Mouse (Mus musculus) erythroblast, embryonic 14.5 days (primary cell): ENCODE results near the gene Olfr1130. TPM values are rescaled to one million over a fixed set of nuclear protein-coding genes. Genes with fewer than 3 reads are reported as not detected.
"Not testable (repeated sequence)": the region's sequence is repeated elsewhere in the genome, so short reads cannot be mapped to it uniquely, and the experiment has no call there.

Experiments used
- H3K27me3 ChIP-seq: 2 replicates; pipeline ENCODE4 v1.6.1; 2012; ENCODE audit warnings: inconsistent platforms; ENCODE audit not compliant: control insufficient read depth
- H3K36me3 ChIP-seq: 2 replicates; pipeline ENCODE4 v1.6.1; 2012; ENCODE audit warnings: mild to moderate bottlenecking, inconsistent platforms; ENCODE audit not compliant: control insufficient read depth
- H3K4me1 ChIP-seq: 2 replicates; pipeline ENCODE4 v1.6.1; 2012; ENCODE audit warnings: inconsistent platforms; ENCODE audit not compliant: control insufficient read depth
- H3K4me3 ChIP-seq: replicated peaks from 2 replicates; pipeline ENCODE3; 2012; ENCODE audit warnings: moderate library complexity, mild to moderate bottlenecking, inconsistent platforms
- H3K9me3 ChIP-seq: 2 replicates; pipeline ENCODE4 v1.6.1; 2012; ENCODE audit warnings: low read length, inconsistent platforms, mixed read lengths; ENCODE audit not compliant: control insufficient read depth
- GATA1 ChIP-seq: IDR thresholded peaks from 2 replicates; pipeline ENCODE4 v1.6.1; 2012; ENCODE audit warnings: low read length, inconsistent platforms, mixed read lengths
- TAL1 ChIP-seq: IDR thresholded peaks from 3 replicates; pipeline ENCODE4 v1.6.1; 2012; ENCODE audit warnings: low read length, inconsistent platforms, mixed read lengths
- polyA plus RNA-seq: library from polyadenylated mRNA; stranded (reverse); fragments of >175 nt; gene quantifications from 2 replicates; pipeline ENCODE4 v1.2.3, GENCODE M21; 2012

Gene Olfr1130
- not detected in 2 replicates for polyA plus RNA-seq

DNA sequence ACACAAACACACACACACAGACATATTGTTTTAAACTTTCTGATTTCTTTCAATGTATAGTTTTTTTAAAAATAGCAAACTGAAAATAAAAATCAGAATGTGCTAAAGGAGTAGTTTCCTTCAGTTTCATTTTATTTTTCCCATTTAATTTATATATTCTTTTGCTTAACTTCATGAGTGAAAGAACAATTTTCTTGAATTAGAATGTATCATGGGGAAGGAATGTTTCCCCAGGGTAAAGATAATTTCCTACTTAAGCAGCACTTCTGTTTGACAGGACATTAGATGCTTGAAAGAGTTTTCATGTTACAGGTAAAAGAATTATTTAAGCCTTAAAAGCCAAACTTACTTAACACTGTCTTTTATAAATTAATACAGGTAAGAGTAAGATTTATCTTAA, at the start of gene Olfr1130:
Gene Olfr1130 (plus strand): TSS at position 301 of the 400 bp plus-strand sequence.
- H3K9me3 ChIP-seq, H3K4me1 ChIP-seq, H3K36me3 ChIP-seq, H3K4me3 ChIP-seq, H3K27me3 ChIP-seq: not testable (repeated sequence)

DNA sequence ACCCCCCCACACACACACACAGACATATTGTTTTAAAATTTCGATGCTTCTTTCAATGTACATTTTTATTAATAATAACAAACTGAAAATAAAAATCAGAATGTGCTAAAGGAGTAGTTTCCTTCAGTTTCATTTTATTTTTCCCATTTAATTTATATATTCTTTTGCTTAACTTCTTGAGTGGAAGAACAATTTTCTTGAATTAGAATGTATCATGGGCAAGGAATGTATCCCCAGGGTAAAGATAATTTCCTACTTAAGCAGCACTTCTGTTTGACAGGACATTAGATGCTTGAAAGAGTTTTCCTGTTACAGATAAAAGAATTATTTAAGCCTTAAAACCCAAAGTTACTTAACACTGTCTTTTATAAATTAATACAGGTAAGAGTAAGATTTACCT, 32.4 kb upstream of the Olfr1130 start, which contains the start of gene Olfr1129:
Gene Olfr1129 (plus strand): TSS at position 301 of the 400 bp plus-strand sequence.
- not testable (repeated sequence) for H3K4me1 ChIP-seq, H3K27me3 ChIP-seq, H3K4me3 ChIP-seq, H3K36me3 ChIP-seq, H3K9me3 ChIP-seq

DNA sequence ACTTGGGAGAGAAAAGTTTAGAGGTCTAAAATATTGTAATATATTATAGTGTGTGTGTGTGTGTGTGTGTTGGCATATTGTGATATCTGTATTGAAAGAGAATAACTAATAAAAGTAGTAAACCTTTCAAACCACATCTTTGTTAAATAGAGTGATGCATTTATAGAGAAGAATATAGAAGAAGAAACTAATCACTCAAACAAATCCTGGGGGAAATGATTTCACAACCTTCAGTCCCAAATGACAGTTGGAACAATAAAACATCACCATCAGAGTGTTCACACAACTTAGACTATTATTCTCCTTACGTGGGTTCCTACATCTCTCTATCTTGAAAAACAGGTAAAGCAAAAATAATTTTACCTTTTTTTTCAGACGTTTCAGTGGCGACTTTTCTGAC, 20.8 kb downstream of the Olfr1130 start, which contains the start of gene Olfr1131:
Gene Olfr1131 (plus strand): TSS at position 301 of the 400 bp plus-strand sequence.
- TF ChIP-seq TAL1 (no peak), GATA1 (no peak)
- no peak within 1 kb of the TSS for H3K4me3 ChIP-seq

DNA sequence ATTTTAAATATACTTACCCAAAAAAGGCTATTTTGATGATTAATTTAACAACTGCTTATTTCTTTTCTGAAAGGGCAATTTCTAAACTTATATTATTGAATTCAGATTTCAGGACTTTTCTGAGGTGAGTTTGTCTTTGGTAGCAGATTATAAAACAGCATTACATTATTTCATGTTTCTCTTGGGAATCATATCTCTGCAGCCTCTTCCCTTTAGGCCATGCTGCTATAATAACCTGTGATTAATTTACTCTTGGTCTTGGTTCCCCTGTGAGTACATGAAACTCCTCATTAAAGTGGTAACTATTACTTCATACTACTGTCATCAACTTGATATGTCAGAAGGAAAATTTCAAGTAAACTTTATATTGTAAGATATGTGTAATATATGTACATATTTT, 31.4 kb downstream of the Olfr1130 start, which contains the start of gene Olfr1132:
Gene Olfr1132 (minus strand): TSS at position 101 of the 400 bp plus-strand sequence.
- no peaks in the 10 kb centered on the region for H3K27me3 ChIP-seq
- no peaks in the 10 kb centered on the region for H3K36me3 ChIP-seq
- H3K9me3 ChIP-seq, result no peaks in the 10 kb centered on the region; the same call in 1 of the 2 replicates
- no peaks in the 10 kb centered on the region for H3K4me1 ChIP-seq
- no peak for TF ChIP-seq TAL1
- TF ChIP-seq GATA1, result no peak
- H3K4me3 ChIP-seq, result no peak within 1 kb of the TSS

More for the DNA sequence above, 20.8 kb downstream of the Olfr1130 start, which contains the start of gene Olfr1131:
- Histone ChIP-seq H3K4me1 (no peaks in the 10 kb centered on the region), H3K9me3 (no peaks in the 10 kb centered on the region; the same call in 1 of the 2 replicates), H3K27me3 (no peaks in the 10 kb centered on the region), H3K36me3 (no peaks in the 10 kb centered on the region)

DNA sequence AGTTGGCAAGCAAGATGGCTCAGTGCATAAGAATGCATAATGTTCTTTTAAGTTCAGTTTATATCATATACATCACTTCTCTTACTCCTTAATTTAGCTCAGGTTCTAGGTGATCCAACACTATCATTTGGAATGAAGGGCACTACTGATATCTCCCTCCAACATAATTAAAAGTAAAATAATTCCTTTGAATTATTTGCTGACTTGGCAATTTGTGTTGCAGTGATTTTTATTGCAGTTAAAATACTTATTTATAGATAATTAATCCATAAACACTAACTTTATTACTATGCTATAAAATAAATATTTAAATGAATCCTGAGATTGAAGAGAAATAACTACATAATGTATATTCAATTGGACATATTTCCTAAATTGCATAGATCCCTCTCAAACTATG, 36.4 kb downstream of the Olfr1130 start:
- Histone ChIP-seq H3K27me3 (no peaks in the 10 kb centered on the region), H3K36me3 (no peaks in the 10 kb centered on the region), H3K9me3 (no peaks in the 10 kb centered on the region; the same call in 1 of the 2 replicates), H3K4me1 (no peaks in the 10 kb centered on the region), H3K4me3 (no peak overlapping the region)
- no peak for TF ChIP-seq GATA1
- no peak for TF ChIP-seq TAL1

DNA sequence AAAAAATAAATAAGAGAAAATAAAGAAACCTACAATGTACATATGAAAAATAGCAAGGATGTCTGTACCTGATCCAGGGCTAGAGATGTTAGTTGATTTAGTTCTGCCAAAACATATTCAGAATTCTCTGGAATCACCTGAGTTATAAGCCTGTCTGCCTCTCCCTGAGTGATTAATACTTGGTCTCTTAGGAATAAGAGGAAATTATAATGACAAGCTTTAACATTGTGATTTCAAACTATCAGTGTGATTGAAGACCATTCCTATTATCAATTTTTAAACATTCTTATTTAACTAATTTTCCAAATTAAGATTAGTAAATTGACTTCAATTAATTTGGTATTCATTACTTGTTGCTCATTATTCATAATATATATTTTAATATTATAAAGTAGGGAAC, 41.3 kb downstream of the Olfr1130 start, which contains the start of gene Olfr1133:
Gene Olfr1133 (minus strand): TSS at position 101 of the 400 bp plus-strand sequence.
- no peak within 1 kb of the TSS for H3K4me3 ChIP-seq
- H3K9me3 ChIP-seq, result no peaks in the 10 kb centered on the region
- no peak for TF ChIP-seq GATA1
- no peak for TF ChIP-seq TAL1
- no peaks in the 10 kb centered on the region for H3K4me1 ChIP-seq
- H3K27me3 ChIP-seq, result no peaks in the 10 kb centered on the region
- H3K36me3 ChIP-seq, result no peaks in the 10 kb centered on the region

DNA sequence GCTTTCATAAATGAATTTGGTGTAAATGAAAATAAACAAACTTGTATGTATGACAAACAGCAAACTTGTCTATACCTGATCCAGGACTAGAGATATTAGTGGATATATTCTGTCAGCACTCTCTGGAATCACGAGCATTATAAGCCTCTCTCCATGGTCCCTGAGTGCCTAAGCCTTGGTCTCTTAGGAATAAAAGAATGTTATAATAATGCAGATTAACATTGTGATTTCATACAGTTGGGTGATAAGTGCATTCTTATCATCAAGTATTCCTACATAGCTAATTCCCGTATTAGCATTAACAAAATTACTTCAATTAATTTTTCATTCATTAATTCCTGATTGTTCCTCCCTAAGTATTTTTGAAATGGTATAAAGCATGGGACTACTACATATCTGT, 52.3 kb downstream of the Olfr1130 start, which contains the start of gene Olfr1134:
Gene Olfr1134 (minus strand): TSS at position 101 of the 400 bp plus-strand sequence.
- no peaks in the 10 kb centered on the region for H3K36me3 ChIP-seq
- H3K4me3 ChIP-seq, result no peak within 1 kb of the TSS
- H3K4me1 ChIP-seq, result no peaks in the 10 kb centered on the region
- no peak for TF ChIP-seq GATA1
- no peak for TF ChIP-seq TAL1
- H3K27me3 ChIP-seq, result no peaks in the 10 kb centered on the region
- H3K9me3 ChIP-seq, result peaks cover 6% of the 10 kb centered on the region

Other genes with a start within 250 kb of the Olfr1130 start
- 0.04 TPM in 1 of 2 replicates, not detected in the other for gene Olfr1121, start 236.3 kb upstream of the Olfr1130 start, polyA plus RNA-seq
- gene Olfr1122, start 220.4 kb upstream of the Olfr1130 start, polyA plus RNA-seq, result not detected in 2 replicates
- gene Olfr1123, start 189.6 kb upstream of the Olfr1130 start, polyA plus RNA-seq, result not detected in 2 replicates
- gene Olfr1124, start 175.9 kb upstream of the Olfr1130 start, polyA plus RNA-seq, result not detected in 2 replicates
- gene Olfr1126, start 152.2 kb upstream of the Olfr1130 start, polyA plus RNA-seq, result not detected in 2 replicates
- gene Pramel7, start 109.1 kb upstream of the Olfr1130 start, polyA plus RNA-seq, result 0.03 TPM in 1 of 2 replicates, not detected in the other
- not detected in 2 replicates for gene Pramel6, start 99.6 kb upstream of the Olfr1130 start, polyA plus RNA-seq
- not detected in 2 replicates for gene Olfr153, start 74.4 kb upstream of the Olfr1130 start, polyA plus RNA-seq
- 0.09 TPM in 1 of 2 replicates, not detected in the other for gene Olfr1128, start 60.7 kb upstream of the Olfr1130 start, polyA plus RNA-seq
- not detected in 2 replicates for gene Olfr1129, start 32.3 kb upstream of the Olfr1130 start, polyA plus RNA-seq
- gene Olfr1131, start 20.9 kb downstream of the Olfr1130 start, polyA plus RNA-seq, result not detected in 2 replicates
- gene Olfr1132, start 31.3 kb downstream of the Olfr1130 start, polyA plus RNA-seq, result not detected in 2 replicates
- not detected in 2 replicates for gene Olfr1133, start 41.2 kb downstream of the Olfr1130 start, polyA plus RNA-seq
- not detected in 2 replicates for gene Olfr1134, start 52.2 kb downstream of the Olfr1130 start, polyA plus RNA-seq
- gene Olfr1135, start 67.5 kb downstream of the Olfr1130 start, polyA plus RNA-seq, result not detected in 2 replicates
- not detected in 2 replicates for gene Olfr1136, start 87.7 kb downstream of the Olfr1130 start, polyA plus RNA-seq
- gene Olfr1137, start 107.0 kb downstream of the Olfr1130 start, polyA plus RNA-seq, result not detected in 2 replicates
- not detected in 2 replicates for gene Olfr1138, start 133.8 kb downstream of the Olfr1130 start, polyA plus RNA-seq
- not detected in 2 replicates for gene Olfr1140, start 137.5 kb downstream of the Olfr1130 start, polyA plus RNA-seq
- not detected in 2 replicates for gene Olfr1141, start 147.8 kb downstream of the Olfr1130 start, polyA plus RNA-seq
- gene Olfr152, start 173.3 kb downstream of the Olfr1130 start, polyA plus RNA-seq, result not detected in 2 replicates
- not detected in 2 replicates for gene Olfr1143, start 194.4 kb downstream of the Olfr1130 start, polyA plus RNA-seq
- gene Olfr1145, start 203.6 kb downstream of the Olfr1130 start, polyA plus RNA-seq, result not detected in 2 replicates
- gene Olfr1148, start 224.3 kb downstream of the Olfr1130 start, polyA plus RNA-seq, result not detected in 2 replicates
- gene Olfr1150-ps1, start 237.8 kb downstream of the Olfr1130 start, polyA plus RNA-seq, result not detected in 2 replicates
- gene Olfr1151, start 249.7 kb downstream of the Olfr1130 start, polyA plus RNA-seq, result 0.02 TPM in 1 of 2 replicates, not detected in the other